Mouse (Mus musculus) liver, adult 2 months (tissue): ENCODE data around the gene Dhx30. TPM values are rescaled to one million over a fixed set of nuclear protein-coding genes. Genes with fewer than 3 reads are reported as not detected.

Source experiments
- DNase-seq: peaks from one replicate; pipeline ENCODE4 v3.0.0-alpha.2; 2011; ENCODE audit warnings: low read depth, low spot score; ENCODE audit errors: extremely low read depth
- H3K27ac ChIP-seq: fragments of 200-500 bp; replicated peaks from 2 replicates; pipeline ENCODE4 v1.5.1; 2012; ENCODE audit warnings: low read depth, mild to moderate bottlenecking, control low read depth, inconsistent platforms, low read length; ENCODE audit not compliant: insufficient read depth
- H3K27me3 ChIP-seq: fragments of 200-500 bp; 2 replicates; pipeline ENCODE4 v1.6.1; 2012; ENCODE audit warnings: mild to moderate bottlenecking, moderate library complexity, low read length, inconsistent platforms; ENCODE audit not compliant: control insufficient read depth, insufficient read depth
- H3K36me3 ChIP-seq: fragments of 200-500 bp; 2 replicates; pipeline ENCODE4 v1.6.1; 2012; ENCODE audit warnings: low read length, inconsistent platforms; ENCODE audit not compliant: control insufficient read depth, insufficient read depth
- H3K4me1 ChIP-seq: fragments of 200-500 bp; 2 replicates; pipeline ENCODE4 v1.6.1; 2011; ENCODE audit warnings: low read length; ENCODE audit not compliant: control insufficient read depth, insufficient read depth
- H3K4me3 ChIP-seq: fragments of 200-500 bp; 2 replicates; pipeline ENCODE4 v1.5.1; 2011; ENCODE audit warnings: low read depth, mild to moderate bottlenecking, control low read depth, low read length, moderate library complexity; ENCODE audit not compliant: insufficient read depth
- H3K79me2 ChIP-seq: fragments of 200-500 bp; 2 replicates; pipeline ENCODE4 v1.6.1; 2012; ENCODE audit warnings: inconsistent platforms, mild to moderate bottlenecking, low read length, moderate library complexity; ENCODE audit not compliant: control insufficient read depth, insufficient read depth
- H3K9ac ChIP-seq: fragments of 200-500 bp; 2 replicates; pipeline ENCODE4 v1.6.1; 2012; ENCODE audit warnings: low read depth, mild to moderate bottlenecking, control low read depth, inconsistent platforms, low read length
- CTCF ChIP-seq: fragments of 200-500 bp; IDR thresholded peaks from 2 replicates; pipeline ENCODE4 v1.5.1; 2011; ENCODE audit warnings: low read depth, low read length, control low read depth
- POLR2A ChIP-seq: fragments of 200-500 bp; IDR thresholded peaks from 2 replicates; pipeline ENCODE4 v1.6.1; 2011; ENCODE audit warnings: low read length, control low read depth; ENCODE audit not compliant: insufficient read depth; ENCODE audit errors: extremely low read depth
- WGBS: fragments of 180-500 bp; shearing (Covaris S2); methylation state at CpG from one replicate; pipeline ENCODE4 v1.1.7; 2018; 5-methylcytosine and 5-hydroxymethylcytosine counted together
- polyA plus RNA-seq: library from polyadenylated mRNA; depleted of rRNA; stranded (reverse); fragments of >200 nt; gene quantifications from 2 replicates; pipeline ENCODE4 v1.2.3, GENCODE M21; 2012
- total RNA-seq: library from RNA; depleted of rRNA; stranded (reverse); fragments of >200 nt; gene quantifications from 2 replicates; pipeline ENCODE4 v1.2.3, GENCODE M21; 2014

The Dhx30 gene
- total and polyA plus RNA-seq, 2 experiments, result 20.6 to 48.5 TPM

DNA sequence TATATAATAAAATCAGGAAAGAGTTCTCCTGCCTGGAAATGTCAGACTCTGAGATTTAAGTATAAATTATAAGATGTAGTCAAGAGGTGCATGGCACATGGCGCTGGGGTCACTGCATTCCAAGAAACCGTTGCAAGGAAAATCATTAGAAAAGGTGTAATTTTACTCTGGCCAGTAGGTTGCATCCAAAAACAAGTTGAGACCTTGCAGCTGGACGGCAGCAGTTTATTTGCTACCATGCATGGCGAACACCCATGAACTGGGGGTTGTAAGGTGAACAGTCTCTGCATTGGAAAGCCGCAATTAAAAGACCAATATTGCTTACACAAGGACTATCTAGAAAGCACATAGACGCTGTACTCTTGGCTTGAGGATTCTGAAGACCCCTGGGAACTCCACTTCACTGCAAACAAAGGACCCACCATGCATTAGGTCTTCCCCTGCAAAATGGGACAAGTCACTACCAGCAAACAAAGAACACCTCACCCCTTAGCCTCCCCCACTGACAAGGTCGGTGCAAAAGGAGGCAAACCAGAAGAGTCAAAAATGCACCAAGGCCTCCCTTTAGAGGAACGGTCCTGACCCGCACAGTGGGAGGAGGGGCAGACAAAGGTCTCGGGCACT lies 1.2 kb downstream of the Dhx30 start:
- TF ChIP-seq POLR2A (no peak), CTCF (no peak)
- WGBS, result 23% methylated on average over 10 of the region's 10 CpGs
- peak overlapping the region; percentile 92 for H3K4me3 ChIP-seq

DNA sequence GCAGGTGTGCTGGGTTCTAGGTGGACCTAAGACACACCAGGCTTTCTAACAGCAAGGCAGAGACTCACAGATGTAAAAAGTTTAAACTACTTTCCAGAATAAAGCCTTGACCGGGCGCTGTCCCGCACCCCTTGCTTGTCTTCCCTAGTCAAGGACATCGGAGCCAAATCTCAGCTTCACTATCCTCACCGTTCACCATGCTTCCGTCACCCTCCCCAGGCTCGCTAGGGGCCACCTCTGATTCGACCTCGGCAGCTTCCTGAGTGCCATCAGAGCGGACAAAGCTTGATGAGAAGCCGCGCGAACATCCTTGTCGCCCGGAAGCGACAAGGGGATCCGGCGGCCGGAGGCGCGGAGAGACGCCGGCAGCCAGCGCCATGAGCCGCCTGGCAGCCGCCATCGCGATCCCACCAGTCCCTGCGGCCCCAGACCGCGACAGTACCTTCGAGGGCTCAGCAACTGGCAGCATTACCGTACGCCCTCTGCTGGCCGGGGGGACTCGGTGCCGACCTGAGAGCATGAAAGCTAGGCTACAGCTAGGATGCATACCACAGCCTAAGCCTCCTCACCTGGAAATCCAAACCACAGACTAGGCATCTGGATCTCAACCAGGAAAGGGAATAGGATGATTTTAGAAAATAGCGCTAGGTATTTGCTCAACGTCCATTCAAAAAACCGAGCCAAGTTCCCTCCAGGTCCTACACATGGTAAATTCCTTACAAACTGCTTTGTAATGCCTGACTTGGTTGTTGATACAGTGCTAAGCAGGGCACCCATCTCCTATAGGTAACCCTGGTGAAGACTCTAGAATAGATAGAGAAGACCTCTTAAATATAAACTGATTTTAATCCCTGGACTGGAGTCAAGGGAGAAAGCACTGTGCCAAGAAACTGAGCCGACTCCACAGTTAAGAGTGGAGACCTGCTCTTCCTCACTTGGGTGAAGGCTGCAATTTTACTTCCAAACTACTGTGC lies 16.7 kb downstream of the Dhx30 start:
- TF ChIP-seq CTCF (peak; percentile 97), POLR2A (peak; percentile 54; the same call in 1 of the 2 replicates)
- H3K27ac ChIP-seq, result peak overlapping the region; percentile 37; the same call in 1 of the 2 replicates
- no peaks in the 10 kb centered on the region for H3K4me1 ChIP-seq
- peak; percentile 70 for DNase-seq
- peaks cover 11% of the 10 kb centered on the region; the same call in 1 of the 2 replicates for H3K36me3 ChIP-seq
- no peaks in the 10 kb centered on the region for H3K27me3 ChIP-seq
- peak overlapping the region; percentile 84 for H3K9ac ChIP-seq
- H3K79me2 ChIP-seq, result peaks cover 3% of the 10 kb centered on the region; the same call in 1 of the 2 replicates
- H3K4me3 ChIP-seq, result peak overlapping the region; percentile 93
- WGBS, result 3% methylated on average over 41 of the region's 41 CpGs

More for the DNA sequence above, 1.2 kb downstream of the Dhx30 start:
- no peaks in the 10 kb centered on the region for H3K27me3 ChIP-seq
- H3K9ac ChIP-seq, result peak overlapping the region; percentile 99
- peaks cover 4% of the 10 kb centered on the region for H3K4me1 ChIP-seq
- no peak for DNase-seq
- no peaks in the 10 kb centered on the region for H3K79me2 ChIP-seq
- peaks cover 7% of the 10 kb centered on the region; the same call in 1 of the 2 replicates for H3K36me3 ChIP-seq
- 0 out of 2 replicates have a peak overlapping the region, but pooled peaks have one; percentile 1 for H3K27ac ChIP-seq

DNA sequence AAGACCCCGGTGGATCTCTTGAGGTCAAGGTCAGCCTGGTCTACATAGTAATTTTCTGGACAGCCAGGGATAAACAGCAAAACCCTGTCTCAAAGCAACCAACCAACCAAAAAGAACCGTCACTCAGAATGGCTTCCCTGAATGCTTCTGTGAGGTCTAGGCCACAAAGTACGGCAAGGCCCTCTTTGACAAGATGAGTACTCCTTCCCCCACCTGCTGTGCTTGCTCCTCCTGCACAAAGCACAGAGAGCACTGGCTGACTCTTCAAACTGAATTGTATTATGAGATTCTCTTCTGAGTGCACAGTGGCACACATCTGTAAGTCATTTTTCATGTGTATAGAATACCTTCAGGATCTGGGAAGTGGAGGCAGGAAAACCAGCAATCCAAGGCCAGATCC lies 19.8 kb downstream of the Dhx30 start:
- Histone ChIP-seq H3K36me3 (peaks cover 11% of the 10 kb centered on the region; the same call in 1 of the 2 replicates), H3K27ac (no peak overlapping the region), H3K27me3 (no peaks in the 10 kb centered on the region), H3K9ac (no peak overlapping the region), H3K4me1 (no peaks in the 10 kb centered on the region), H3K79me2 (peaks cover 3% of the 10 kb centered on the region; the same call in 1 of the 2 replicates), H3K4me3 (no peak overlapping the region)
- 96% methylated on average over 3 of the region's 3 CpGs for WGBS
- TF ChIP-seq CTCF (no peak), POLR2A (no peak)
- DNase-seq, result no peak

DNA sequence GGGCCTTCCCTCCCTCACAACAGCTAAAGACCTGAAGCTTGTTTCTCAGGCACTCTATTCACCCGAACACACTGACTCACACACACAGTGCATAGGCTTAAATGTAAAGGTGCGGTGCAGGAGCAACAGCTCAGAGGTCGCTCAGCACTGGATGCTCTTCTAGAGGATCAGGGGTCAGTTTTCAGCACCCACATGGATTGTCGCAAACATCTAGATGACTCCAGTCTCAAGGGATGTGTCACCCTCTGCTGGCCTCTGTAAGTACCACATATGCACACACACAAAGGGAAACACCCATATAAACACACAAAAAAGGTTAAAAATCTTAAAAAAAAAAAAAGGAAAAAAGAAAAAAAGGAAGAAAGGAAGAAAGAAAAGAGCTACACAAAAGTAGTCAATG lies 22.9 kb downstream of the Dhx30 start:
- no peak overlapping the region for H3K4me3 ChIP-seq
- no peak overlapping the region for H3K27ac ChIP-seq
- H3K4me1 ChIP-seq, result no peaks in the 10 kb centered on the region
- no peaks in the 10 kb centered on the region for H3K27me3 ChIP-seq
- H3K36me3 ChIP-seq, result peaks cover 35% of the 10 kb centered on the region
- WGBS, result 98% methylated on average over 4 of the region's 4 CpGs
- TF ChIP-seq POLR2A (no peak), CTCF (no peak)
- DNase-seq, result no peak
- H3K79me2 ChIP-seq, result no peaks in the 10 kb centered on the region
- H3K9ac ChIP-seq, result no peak overlapping the region

DNA sequence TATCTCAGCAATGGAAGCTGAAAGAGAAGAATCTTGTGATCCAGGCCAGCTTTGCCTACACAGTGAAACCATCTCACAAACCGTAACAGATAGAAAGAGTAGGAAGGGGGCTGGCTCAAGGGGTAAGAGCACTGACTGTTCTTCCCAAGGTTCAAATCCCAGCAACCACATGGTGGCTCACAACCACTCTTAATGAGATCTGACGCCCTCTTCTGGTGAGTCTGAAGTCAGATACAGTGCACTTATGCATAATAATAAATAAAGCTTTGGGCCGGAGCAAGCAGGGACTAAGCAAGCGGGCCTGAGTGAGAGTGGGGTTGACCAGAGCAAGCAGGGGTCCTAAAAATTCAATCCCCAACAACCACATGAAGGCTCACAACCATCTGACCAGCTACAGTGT lies 24.3 kb downstream of the Dhx30 start:
- TF ChIP-seq POLR2A, result no peak
- no peak for TF ChIP-seq CTCF
- no peak overlapping the region for H3K9ac ChIP-seq
- peaks cover 42% of the 10 kb centered on the region for H3K36me3 ChIP-seq
- H3K27ac ChIP-seq, result no peak overlapping the region
- no peaks in the 10 kb centered on the region for H3K79me2 ChIP-seq
- no peaks in the 10 kb centered on the region for H3K27me3 ChIP-seq
- no peak overlapping the region for H3K4me3 ChIP-seq
- WGBS, result 94% methylated on average over 4 of the region's 4 CpGs
- no peaks in the 10 kb centered on the region for H3K4me1 ChIP-seq
- no peak for DNase-seq
